Mouse (Mus musculus): ENCODE data around the gene Zg16. TPM values are rescaled to one million over a fixed set of nuclear protein-coding genes. Genes with fewer than 3 reads are reported as not detected.
A peak's percentile ranks its signal among the peaks of the same experiment; 100 is the strongest.

Gene Zg16
- polyA plus RNA-seq, 1 experiment, result not detected

GRCm38 (mm10) chr7:127016971-127017949 is 69.9 kb downstream of the Zg16 start, which contains the start of gene Pagr1a:
TSS of gene Pagr1a (minus strand) at chr7:127017352.
- Histone ChIP-seq H3K4me3 (ENCODE audit: insufficient read depth, low read length) (peak within 1 kb of the TSS; percentile 73), H3K27ac (ENCODE audit: insufficient read depth, low read length) (peak within 1 kb of the TSS; percentile 85), H3K4me1 (ENCODE audit: control insufficient read depth, insufficient read depth, low read length) (peaks cover 8% of the 10 kb centered on the region)
- TF ChIP-seq POLR2A (IDR thresholded peaks at IDR 0.05; ENCODE audit: low read depth, low read length) (peak; percentile 76), CTCF (IDR thresholded peaks at IDR 0.05; ENCODE audit: borderline replicate concordance, insufficient read depth, low read length) (peak; percentile 55; the same call in 1 of the 2 replicates)

- peaks cover 2% of the 10 kb centered on the region; the same call in 1 of the 2 replicates for H3K4me1 ChIP-seq (ENCODE audit: control insufficient read depth, insufficient read depth, low read length)
- TF ChIP-seq POLR2A (IDR thresholded peaks at IDR 0.05; ENCODE audit: low read depth, low read length) (peak; percentile 87; the same call in 1 of the 2 replicates), CTCF (IDR thresholded peaks at IDR 0.05; ENCODE audit: borderline replicate concordance, insufficient read depth, low read length) (no peak)
These were observed 70.6 kb downstream of the Zg16 start for GRCm38 (mm10) chr7:127016486-127016938.

GRCm38 (mm10) chr7:127016481-127016485 is 70.8 kb downstream of the Zg16 start, which contains the start of gene Pagr1b:
TSS of gene Pagr1b (minus strand) at chr7:127016484.
- Histone ChIP-seq H3K4me1 (ENCODE audit: control insufficient read depth, insufficient read depth, low read length) (peaks cover 2% of the 10 kb centered on the region; the same call in 1 of the 2 replicates), H3K4me3 (ENCODE audit: insufficient read depth, low read length) (peak within 1 kb of the TSS; percentile 73), H3K27ac (ENCODE audit: insufficient read depth, low read length) (peak within 1 kb of the TSS; percentile 85)
- TF ChIP-seq POLR2A (IDR thresholded peaks at IDR 0.05; ENCODE audit: low read depth, low read length), result no peak
- TF ChIP-seq CTCF (IDR thresholded peaks at IDR 0.05; ENCODE audit: borderline replicate concordance, insufficient read depth, low read length), result no peak

More at GRCm38 (mm10) chr7:127016486-127016938, 70.6 kb downstream of the Zg16 start:
- Histone ChIP-seq H3K4me3 (ENCODE audit: insufficient read depth, low read length) (peak overlapping the region; percentile 73), H3K27ac (ENCODE audit: insufficient read depth, low read length) (peak overlapping the region; percentile 85)

- TF ChIP-seq CTCF (IDR thresholded peaks at IDR 0.05; ENCODE audit: borderline replicate concordance, insufficient read depth, low read length), result no peak
- peak overlapping the region; percentile 85 for H3K27ac ChIP-seq (ENCODE audit: insufficient read depth, low read length)
- peak overlapping the region; percentile 73 for H3K4me3 ChIP-seq (ENCODE audit: insufficient read depth, low read length)
- H3K4me1 ChIP-seq (ENCODE audit: control insufficient read depth, insufficient read depth, low read length), result peaks cover 2% of the 10 kb centered on the region; the same call in 1 of the 2 replicates
These were observed 71.0 kb downstream of the Zg16 start for GRCm38 (mm10) chr7:127016081-127016480.

- TF ChIP-seq POLR2A (IDR thresholded peaks at IDR 0.05; ENCODE audit: low read depth, low read length), result no peak
- TF ChIP-seq CTCF (IDR thresholded peaks at IDR 0.05; ENCODE audit: borderline replicate concordance, insufficient read depth, low read length), result no peak
- H3K4me3 ChIP-seq (ENCODE audit: insufficient read depth, low read length), result no peak overlapping the region
- H3K4me1 ChIP-seq (ENCODE audit: control insufficient read depth, insufficient read depth, low read length), result peaks cover 2% of the 10 kb centered on the region; the same call in 1 of the 2 replicates
- H3K27ac ChIP-seq (ENCODE audit: insufficient read depth, low read length), result no peak overlapping the region
These were observed 72.1 kb downstream of the Zg16 start for GRCm38 (mm10) chr7:127014993-127015392.

- peak within 1 kb of the TSS; percentile 28 for H3K27ac ChIP-seq (ENCODE audit: insufficient read depth, low read length)
- H3K4me1 ChIP-seq (ENCODE audit: control insufficient read depth, insufficient read depth, low read length), result peaks cover 2% of the 10 kb centered on the region
- peak within 1 kb of the TSS; percentile 78 for H3K4me3 ChIP-seq (ENCODE audit: insufficient read depth, low read length)
- TF ChIP-seq CTCF (IDR thresholded peaks at IDR 0.05; ENCODE audit: borderline replicate concordance, insufficient read depth, low read length), result no peak
- TF ChIP-seq POLR2A (IDR thresholded peaks at IDR 0.05; ENCODE audit: low read depth, low read length), result peak; percentile 73
These were observed 72.8 kb downstream of the Zg16 start, which contains the start of gene Mvp for GRCm38 (mm10) chr7:127014320-127014719. TSS of gene Mvp (minus strand) at chr7:127014621.

GRCm38 (mm10) chr7:127013385-127013784 is 73.7 kb downstream of the Zg16 start:
- H3K27ac ChIP-seq (ENCODE audit: insufficient read depth, low read length), result no peak overlapping the region
- peaks cover 9% of the 10 kb centered on the region for H3K4me1 ChIP-seq (ENCODE audit: control insufficient read depth, insufficient read depth, low read length)
- no peak for TF ChIP-seq POLR2A (IDR thresholded peaks at IDR 0.05; ENCODE audit: low read depth, low read length)
- TF ChIP-seq CTCF (IDR thresholded peaks at IDR 0.05; ENCODE audit: borderline replicate concordance, insufficient read depth, low read length), result no peak
- H3K4me3 ChIP-seq (ENCODE audit: insufficient read depth, low read length), result peak overlapping the region; percentile 78

GRCm38 (mm10) chr7:127012845-127013244 is 74.3 kb downstream of the Zg16 start:
- Histone ChIP-seq H3K4me1 (ENCODE audit: control insufficient read depth, insufficient read depth, low read length) (peaks cover 10% of the 10 kb centered on the region), H3K27ac (ENCODE audit: insufficient read depth, low read length) (no peak overlapping the region), H3K4me3 (ENCODE audit: insufficient read depth, low read length) (no peak overlapping the region)
- no peak for TF ChIP-seq CTCF (IDR thresholded peaks at IDR 0.05; ENCODE audit: borderline replicate concordance, insufficient read depth, low read length)
- no peak for TF ChIP-seq POLR2A (IDR thresholded peaks at IDR 0.05; ENCODE audit: low read depth, low read length)

GRCm38 (mm10) chr7:127012374-127012773 is 74.8 kb downstream of the Zg16 start:
- H3K27ac ChIP-seq (ENCODE audit: insufficient read depth, low read length), result no peak overlapping the region
- TF ChIP-seq CTCF (IDR thresholded peaks at IDR 0.05; ENCODE audit: borderline replicate concordance, insufficient read depth, low read length), result no peak
- no peak for TF ChIP-seq POLR2A (IDR thresholded peaks at IDR 0.05; ENCODE audit: low read depth, low read length)
- no peak overlapping the region for H3K4me3 ChIP-seq (ENCODE audit: insufficient read depth, low read length)
- H3K4me1 ChIP-seq (ENCODE audit: control insufficient read depth, insufficient read depth, low read length), result peaks cover 10% of the 10 kb centered on the region

GRCm38 (mm10) chr7:127011717-127012116 is 75.4 kb downstream of the Zg16 start:
- H3K27ac ChIP-seq (ENCODE audit: insufficient read depth, low read length), result no peak overlapping the region
- H3K4me3 ChIP-seq (ENCODE audit: insufficient read depth, low read length), result no peak overlapping the region
- peaks cover 10% of the 10 kb centered on the region for H3K4me1 ChIP-seq (ENCODE audit: control insufficient read depth, insufficient read depth, low read length)
- TF ChIP-seq POLR2A (IDR thresholded peaks at IDR 0.05; ENCODE audit: low read depth, low read length) (no peak), CTCF (IDR thresholded peaks at IDR 0.05; ENCODE audit: borderline replicate concordance, insufficient read depth, low read length) (no peak)
